Mouse (Mus musculus) gastrocnemius, postnatal 14 days (tissue): Measurements from ENCODE around the gene Zfp784. TPM values are rescaled to one million over a fixed set of nuclear protein-coding genes. Genes with fewer than 3 reads are reported as not detected.
"Not testable (repeated sequence)": the region's sequence is repeated elsewhere in the genome, so short reads cannot be mapped to it uniquely, and the experiment has no call there.

ENCODE experiments used
- DNase-seq: peaks from one replicate; pipeline ENCODE4 v3.0.0; 2021; ENCODE audit warnings: mixed read lengths
- intact Hi-C: fragments of 180-260 bp; cut with DNase I; formaldehyde crosslinking; loops from one replicate; pipeline ENCODE4 v1.15.1; 2025; ENCODE audit warnings: low total_unique reads
- long read RNA-seq, 2 experiments: library from polyadenylated mRNA; stranded (forward); transcript quantifications; one replicate each; pipeline ENCODE4 v2.0.0; 2021
- total RNA-seq, 2 experiments: library from RNA; stranded (reverse); gene quantifications; 2 replicates each; pipeline ENCODE4 v1.2.3; 2021

Gene Zfp784
- 1 to 10 TPM; 4.3 to 5.0 TPM for total RNA-seq
- long read RNA-seq, experiment 1, transcript Zfp784-201 (2 exons, 2,153 nt) = major isoform, 10 of 10 reads
- long read RNA-seq, experiment 1, partial matches to known transcripts = 0 of 10 reads
- long read RNA-seq, experiment 1, other reads (novel, unspliced or antisense) = 0 of 10 reads
- long read RNA-seq, experiment 2, transcript Zfp784-201 (2 exons, 2,153 nt) = major isoform, 5 of 7 reads
- long read RNA-seq, experiment 2, partial matches to known transcripts = 0 of 7 reads
- long read RNA-seq, experiment 2, other reads (novel, unspliced or antisense) = 2 of 7 reads

DNA sequence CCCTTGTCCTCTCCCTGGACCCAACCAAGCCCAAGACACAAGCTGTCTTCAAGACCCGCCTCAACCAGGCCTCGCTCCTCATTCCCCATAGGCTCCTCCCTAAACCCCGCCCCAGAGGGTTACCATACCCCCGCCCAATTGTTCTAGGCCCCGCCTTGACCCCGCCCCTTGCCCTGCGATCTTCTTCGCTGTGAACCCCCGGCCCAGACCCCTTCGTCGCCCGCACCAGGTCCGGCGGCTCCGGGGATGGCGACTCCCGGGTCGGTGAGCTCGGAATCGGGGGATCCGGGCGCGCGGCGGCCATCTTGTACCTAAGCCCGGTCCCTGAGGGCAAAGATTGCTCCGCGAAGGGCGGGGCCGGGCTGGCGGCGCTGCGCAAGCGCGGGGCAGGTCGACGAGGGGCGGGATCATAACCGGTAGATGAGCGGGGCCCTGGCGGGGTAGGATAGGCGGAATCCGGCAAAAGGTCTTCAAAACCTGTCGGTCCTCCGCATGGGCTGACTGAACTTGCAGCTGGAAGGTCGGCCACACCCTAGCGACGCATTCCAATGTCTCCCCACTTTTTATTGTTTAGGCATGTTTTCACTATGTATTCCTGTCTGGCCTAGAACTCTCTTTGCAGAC is at the start of gene Zfp784:
Gene Zfp784 (minus strand): TSS at position 338 of the 624 bp plus-strand sequence.
- intact Hi-C loops = no loop called here
- DNase-seq = peak; percentile 94

DNA sequence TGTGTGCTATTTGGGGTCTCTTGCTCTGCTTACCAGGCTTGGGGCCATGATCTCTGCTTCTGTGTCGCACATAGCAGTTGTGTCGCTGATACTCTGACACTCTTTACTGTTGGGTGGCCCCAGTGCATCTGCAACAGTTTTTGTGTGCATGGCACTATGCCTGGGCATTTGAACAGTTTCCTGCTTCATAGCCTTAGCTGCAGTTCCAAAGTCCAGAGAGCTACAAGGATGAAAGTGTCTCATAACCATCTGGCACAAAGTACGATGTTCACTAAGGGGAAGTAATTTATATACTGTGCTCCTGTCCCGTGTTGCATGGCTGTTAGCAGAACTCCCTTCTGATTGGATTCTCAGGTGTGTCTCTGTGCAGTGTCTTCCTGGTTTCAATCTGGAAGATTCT is 49.6 kb upstream of the Zfp784 start:
- no peak for DNase-seq
- intact Hi-C loops = no loop called here

DNA sequence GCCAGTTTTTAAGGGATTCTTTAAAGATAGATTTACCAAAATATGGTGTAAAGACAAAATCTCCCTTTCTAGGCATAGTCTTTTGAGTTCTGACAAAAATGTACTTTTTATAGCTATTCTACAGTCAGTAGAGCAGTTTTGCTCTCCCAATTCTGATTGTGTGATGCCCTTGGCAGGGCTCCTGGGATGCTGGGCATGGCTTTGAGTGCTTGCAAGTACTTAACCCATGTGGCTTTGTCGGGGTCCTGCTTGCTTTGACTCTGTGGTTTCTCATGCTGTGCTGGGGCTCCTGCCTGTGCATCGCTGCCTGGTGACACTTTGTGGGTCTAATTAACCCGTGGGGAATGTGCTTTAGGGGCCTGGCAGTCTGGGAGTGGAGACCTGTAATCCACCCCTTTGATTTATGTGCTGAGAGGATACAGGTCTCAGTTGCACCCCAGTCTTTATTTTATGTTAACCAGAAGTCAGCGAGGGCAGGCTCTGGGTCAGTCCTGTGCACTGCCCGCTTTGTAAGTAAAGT is 48.7 kb upstream of the Zfp784 start:
- intact Hi-C loops = no loop called here
- DNase-seq = peak; percentile 45

DNA sequence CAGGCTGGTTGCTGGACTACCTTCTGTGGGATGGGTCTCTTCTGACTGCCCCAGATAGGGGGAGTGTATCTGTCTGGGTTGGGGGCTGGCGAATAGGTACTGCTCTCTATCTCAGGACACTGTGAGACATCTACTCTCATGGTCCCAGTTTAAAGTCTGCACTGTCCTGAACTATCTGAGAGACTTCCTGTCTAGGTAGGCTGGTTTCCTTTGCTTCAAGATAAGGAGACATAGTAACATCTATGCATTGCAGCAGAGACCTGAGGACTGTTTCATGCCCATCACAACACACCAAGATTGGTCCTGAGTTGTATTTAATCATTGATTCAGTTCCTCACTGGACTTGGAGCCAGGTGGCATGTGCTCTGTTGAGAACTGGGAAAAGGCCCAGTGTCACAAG is 47.3 kb upstream of the Zfp784 start:
- DNase-seq = no peak
- intact Hi-C loops = no loop called here

DNA sequence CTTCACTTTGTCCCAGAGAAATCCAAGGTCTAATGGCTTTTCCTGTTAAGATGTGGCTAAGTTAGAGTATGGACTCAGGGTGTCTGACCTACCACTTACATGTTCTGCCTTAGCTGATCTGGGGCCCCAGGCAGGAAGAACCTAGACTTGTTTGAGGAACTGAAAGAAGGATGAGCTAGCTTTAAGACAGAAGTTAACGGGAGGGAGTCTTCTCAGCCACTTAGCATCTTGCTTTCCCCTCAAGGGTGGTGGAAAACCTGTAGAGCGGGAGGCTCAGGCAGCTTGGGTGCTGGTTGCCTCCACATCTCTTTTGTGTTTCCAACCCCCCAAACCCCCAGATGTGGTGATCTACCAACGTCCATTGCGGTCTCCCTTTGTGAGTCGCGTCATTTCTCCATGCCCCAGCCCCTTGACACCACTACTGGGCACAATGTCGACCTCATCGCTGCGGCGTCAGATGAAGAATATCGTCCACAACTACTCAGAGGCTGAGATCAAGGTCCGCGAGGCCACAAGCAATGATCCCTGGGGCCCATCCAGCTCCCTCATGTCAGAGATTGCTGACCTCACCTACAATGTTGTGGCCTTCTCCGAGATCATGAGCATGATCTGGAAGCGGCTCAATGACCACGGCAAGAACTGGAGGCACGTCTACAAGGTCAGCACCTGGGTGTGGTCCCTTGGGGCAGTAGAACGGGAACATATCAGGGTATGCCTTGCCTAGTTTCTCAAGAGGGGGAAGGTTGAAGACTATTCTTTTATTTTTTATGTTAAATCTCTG is 45.3 kb upstream of the Zfp784 start:
- DNase-seq = no peak
- intact Hi-C loops = no loop called here

DNA sequence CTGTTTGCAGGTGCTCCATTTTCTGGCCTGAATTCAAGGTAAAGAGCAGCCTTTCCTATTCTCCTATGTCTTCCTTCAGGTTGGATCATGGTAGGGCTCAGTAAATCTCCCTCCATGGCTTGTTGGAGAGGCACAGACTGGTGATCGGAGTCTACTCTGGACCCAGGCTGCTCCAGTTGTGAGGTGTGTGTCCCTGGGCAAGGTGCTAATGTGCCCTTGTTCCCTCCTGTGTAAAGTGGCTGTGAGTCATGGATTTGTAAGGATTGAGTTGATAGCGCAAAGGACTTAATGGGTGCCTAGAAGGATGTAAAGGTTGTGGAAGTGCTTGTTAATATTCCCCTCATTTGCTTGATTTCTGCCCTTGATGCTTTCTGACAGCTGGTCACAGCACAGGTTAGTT is 43.7 kb upstream of the Zfp784 start:
- intact Hi-C loops = no loop called here
- DNase-seq = no peak

DNA sequence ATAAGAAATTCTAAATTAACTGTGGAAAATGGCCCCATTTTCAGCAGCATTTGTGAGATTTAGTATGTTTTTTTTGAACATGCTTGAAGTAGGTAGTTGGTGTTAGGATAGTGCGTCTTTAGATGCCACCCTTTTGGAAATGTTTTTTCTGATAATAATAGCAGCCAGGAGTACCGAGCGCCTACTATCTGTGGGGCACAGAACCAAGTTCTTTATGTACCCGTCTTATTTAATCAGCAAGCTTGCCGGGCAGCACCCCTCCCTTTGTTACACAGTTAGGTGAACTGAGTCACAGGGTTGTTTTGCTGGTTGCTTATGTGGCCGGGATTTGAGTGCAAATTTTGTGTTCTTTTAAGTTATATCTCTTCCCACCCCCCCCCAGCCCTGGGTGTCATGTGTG is 43.0 kb upstream of the Zfp784 start:
- intact Hi-C loops = no loop called here
- no peak for DNase-seq

DNA sequence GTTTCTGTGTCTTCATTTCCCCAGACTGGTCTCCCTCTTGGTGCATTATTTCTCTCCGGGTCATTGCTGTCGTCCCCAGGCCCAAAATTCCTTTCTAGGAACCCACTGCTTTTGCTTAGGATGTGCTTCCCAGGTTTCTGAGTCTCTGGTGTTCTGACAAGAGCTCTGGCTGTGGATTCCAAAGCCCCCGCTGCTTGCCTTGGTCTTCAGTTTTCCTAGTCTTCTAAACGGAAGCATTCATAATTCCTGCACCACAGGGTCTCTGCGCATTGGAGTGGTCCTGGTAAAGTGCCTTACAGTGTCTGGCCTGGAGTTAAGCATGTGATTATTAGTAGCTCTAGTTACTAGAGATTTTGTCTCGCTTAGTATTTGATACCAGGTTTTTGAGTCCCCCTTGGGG is 42.6 kb upstream of the Zfp784 start:
- intact Hi-C loops = no loop called here
- no peak for DNase-seq

DNA sequence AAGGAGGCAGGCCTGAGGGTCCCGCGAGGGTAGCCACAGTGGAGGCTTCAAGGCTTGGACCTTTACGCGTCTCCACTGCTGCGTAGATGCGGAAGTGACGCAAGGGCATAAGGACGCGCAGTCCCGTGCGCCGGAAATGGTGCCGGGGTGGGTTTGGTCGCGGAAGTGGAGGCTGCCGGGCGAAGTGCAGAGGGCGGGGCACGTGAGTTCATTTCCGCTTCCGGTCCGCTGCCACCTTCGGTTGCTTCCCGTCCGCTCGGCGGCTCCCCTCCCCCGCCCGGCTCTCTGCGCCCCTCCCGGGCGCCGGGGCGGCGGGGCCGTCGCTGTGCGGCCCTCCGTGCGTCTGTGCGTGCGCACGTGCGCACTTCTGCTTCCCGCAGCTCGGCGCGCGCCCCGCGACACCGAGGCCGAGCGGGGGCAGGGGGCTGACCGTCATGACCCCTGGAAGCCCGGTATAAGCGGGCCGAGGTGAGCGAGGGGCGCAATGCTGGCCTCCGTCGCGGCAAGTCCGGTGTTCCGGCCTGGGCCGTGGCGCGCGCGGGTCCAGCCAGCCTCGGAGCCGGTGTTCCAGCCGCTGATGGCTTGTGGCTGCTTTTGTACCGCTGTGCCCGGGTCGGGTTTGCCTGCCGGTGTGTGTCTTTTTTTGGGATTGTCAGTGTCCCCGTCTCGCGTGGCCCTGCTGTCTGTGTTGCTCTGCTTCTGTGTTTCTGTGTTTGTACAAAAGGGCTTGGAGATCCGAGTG is 41.9 kb upstream of the Zfp784 start, which contains the start of gene Epn1:
Gene Epn1 (plus strand): TSS at position 226 of the 742 bp plus-strand sequence.
- intact Hi-C loops = no loop called here
- peak; percentile 97 for DNase-seq

DNA sequence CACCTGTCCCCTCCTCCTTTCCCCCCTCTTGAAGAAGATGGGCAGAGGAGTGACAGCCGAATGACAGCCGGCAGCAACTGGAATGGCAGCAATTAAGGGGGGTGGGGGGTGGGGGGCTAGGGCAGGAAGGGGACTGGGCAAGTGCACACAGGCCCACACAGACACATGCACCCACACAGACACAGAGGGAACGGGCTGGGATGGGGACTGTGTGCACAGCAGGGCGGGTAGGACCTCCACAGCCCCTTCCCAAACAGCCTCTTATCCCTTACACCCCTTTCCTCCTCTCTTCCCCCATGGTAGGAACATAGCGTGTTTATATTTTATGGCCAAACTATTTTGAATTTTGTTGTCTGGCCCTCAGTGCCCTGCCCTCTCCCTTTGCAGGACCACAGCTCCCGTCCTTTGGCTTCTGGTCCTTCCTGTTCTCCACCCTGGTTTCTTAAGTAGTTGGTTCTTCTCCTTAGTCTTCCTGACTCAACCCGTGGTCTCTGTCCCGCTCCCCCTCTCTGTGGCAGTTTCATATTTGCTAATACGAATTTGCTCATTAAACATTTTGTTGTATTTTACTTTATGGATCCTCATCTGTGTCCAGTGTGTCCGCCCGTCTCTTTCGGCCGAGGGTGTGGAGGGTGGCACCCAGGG is 41.2 kb upstream of the Zfp784 start:
- DNase-seq = not testable (repeated sequence)
- intact Hi-C loops = loop anchor here (10.0 kb wide), 1 partner anchor 1455 kb away; the partner anchor contains the start of genes Prpf31 and Tfpt

DNA sequence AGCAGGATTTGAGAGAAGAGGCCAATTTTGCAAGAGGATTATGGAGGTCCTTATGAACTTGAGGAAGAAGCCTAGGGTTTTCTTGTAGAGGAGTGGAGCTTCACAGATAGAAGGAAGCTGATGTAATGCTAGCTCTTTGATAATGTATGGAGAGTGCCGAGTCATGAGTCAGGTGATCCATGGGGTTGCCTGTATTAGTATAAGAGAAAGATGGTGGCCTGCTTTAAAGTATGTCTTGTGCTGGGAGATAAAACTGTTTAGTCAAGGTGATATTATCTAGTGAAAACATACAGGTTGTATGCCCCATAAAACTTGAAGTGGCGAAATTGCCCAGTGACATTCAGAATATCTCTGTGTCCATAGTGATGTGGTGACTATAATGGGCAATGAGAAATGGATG is 38.7 kb upstream of the Zfp784 start:
- DNase-seq = no peak
- intact Hi-C loops = loop anchor here (10.0 kb wide), 1 partner anchor 1452 kb away; the partner anchor contains the start of genes Prpf31 and Tfpt

DNA sequence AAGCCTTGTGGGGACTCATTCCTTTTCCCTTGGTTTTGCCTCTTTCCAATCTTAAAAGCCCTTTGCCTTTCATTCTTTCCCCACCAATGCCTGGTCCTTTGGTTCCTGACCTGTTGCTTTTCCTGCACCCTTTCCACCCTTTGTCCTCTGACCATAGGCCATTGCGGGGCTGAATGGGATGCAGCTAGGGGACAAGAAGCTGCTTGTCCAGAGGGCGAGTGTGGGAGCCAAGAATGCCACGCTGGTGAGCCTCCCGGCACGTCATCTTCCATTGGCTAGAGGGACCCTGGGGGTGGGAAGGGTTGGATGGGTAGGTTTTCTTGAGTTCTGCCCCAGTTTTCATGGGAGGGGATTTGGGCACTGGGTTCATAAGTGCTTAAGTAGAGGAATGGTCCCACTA is 36.7 kb upstream of the Zfp784 start:
- no peak for DNase-seq
- intact Hi-C loops = loop anchor here (10.0 kb wide), 1 partner anchor 1450 kb away; the partner anchor contains the start of genes Prpf31 and Tfpt

DNA sequence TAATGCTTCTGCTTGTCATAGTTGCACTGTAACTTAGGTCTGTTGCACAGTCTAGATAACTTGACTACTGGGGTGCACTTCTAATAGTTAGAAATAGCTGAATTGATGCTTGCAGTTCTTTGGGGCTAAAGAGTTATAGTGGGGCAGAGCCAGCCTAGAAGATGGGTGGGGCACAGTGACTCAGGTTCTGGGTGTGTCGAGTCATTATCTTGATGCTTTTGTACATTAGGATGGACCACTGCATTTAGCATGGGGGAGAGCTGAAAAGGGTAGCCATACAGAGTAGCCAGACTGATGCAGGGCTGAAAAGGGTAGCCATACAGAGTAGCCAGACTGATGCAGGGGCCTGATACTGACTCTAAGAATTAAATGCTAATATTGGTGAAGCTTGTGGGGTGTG is 35.3 kb upstream of the Zfp784 start:
- intact Hi-C loops = loop anchor here (10.0 kb wide), 1 partner anchor 1449 kb away; the partner anchor contains the start of genes Prpf31 and Tfpt
- no peak for DNase-seq

DNA sequence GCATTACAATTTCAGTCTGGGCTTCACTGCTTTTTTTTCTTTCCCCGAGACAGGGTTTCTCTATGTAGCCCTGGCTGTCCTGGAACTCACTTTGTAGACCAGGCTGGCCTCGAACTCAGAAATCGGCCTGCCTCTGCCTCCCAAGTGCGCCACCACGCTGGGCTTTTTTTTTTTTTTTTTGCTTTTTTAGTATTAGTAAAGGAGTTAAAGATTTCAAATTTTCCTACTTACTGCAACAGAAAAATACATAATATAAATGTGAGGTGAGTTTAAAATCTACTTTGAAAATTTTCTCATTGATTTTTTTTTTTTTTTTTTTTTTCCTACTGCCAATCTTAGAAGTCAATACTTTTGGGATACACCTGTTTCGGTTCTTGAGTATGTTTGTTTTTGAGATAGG is 26.6 kb upstream of the Zfp784 start:
- no peak for DNase-seq
- intact Hi-C loops = no loop called here

DNA sequence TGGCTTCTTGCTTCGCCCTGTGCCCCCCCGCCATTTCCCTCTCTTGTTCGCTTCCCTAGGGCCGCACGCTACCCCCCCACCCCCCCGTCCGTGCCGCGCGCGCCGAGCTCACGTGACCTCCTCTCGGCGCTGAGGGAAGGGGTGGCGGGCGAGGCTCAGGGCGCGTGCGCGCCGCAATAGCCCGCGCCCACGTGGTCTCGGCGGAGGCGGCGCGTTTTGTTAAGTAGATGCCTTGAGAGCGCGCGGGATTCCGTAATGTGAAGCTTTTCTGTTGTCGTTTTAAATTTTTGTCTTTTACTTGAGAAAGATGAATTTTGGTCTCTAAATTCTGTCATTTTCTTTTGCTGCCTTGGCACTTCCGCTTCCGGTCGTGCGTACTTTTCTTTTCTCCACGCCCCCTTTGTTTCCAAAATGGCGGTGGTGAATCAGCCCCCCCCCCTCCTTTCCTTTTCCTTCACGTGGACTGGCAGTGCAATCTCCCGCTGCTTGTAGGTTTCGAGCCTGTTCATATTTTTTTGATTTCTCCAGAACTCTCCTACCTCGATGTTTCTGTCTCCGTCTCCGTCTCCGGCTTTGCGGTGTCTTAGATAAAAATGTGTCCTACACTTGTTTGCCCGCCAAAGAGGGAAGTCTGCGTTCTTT is 24.2 kb upstream of the Zfp784 start:
- no peak for DNase-seq
- intact Hi-C loops = no loop called here

DNA sequence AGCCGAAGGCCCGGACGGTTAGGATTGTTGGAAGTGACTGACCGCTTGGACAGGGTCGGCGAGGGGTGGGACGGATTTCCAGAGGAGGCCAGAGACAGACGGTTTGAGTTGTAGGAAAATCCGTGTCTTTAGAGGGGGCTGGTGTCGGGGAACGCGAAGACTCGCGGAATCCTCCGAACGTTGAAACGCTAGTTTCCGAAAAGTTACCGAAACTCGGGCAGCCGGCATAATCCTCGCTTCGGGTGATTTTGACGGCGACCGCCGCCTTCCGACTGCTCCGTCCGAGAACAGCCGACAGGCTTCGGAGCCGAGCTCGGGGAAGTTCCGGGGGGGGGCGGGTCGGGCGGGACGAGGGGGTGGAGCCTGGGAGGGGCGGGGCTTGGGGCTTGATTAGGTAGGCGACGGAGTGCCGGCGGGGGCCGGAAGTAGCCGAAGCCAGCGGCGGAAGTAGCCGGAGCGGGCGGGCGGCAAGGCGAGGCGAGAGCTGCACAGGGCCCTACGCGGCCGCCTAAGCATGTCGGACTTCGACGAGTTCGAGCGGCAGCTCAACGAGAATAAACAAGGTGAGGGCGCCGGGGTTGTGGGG is 23.6 kb upstream of the Zfp784 start, which contains the start of gene U2af2:
Gene U2af2 (plus strand): TSS at position 370 of the 586 bp plus-strand sequence.
- DNase-seq = peak; percentile 96
- intact Hi-C loops = no loop called here

DNA sequence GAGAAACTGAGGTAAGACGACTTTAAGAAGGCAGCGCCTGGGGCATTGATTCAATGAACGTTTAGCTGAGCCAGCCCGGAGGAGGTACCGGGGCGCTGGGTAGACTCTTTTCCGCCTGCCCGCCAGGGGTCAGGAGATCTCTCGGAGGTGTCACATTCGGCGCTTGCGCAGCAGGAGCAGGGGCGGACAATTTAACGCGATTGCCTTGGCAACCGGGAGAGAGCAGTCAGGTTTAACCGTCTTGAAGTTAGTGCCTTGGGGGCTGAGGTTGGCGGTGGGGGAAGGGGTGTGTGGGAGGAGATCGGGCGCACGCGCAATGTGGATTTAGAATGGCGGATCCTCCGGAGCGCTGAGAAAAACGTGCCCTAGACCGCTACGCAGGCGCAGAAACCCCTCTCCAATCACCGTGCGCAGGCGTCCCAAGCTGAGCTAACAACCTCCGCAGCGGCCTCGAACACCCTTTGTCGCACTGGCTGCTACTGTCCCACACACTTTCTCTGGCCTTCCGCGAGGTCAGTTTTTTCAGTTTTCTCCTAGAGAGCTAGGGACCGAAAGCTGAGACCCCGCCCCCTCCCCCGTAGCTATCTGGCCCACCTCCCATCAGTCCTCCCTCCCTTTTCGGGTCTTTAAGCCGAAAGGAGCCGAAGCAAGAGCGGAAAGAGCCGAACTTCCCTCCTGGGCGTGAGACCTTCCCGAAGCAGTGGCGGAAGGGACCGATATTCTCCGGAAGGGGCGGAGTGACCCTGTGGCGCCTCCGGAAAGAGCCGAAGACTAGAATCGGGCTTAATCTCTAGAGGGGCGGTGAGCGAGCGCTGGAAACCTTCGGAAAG is 22.9 kb upstream of the Zfp784 start:
- DNase-seq = peak; percentile 98
- intact Hi-C loops = no loop called here
